Mouse (Mus musculus): ENCODE data around the gene Sema3e.

DNA sequence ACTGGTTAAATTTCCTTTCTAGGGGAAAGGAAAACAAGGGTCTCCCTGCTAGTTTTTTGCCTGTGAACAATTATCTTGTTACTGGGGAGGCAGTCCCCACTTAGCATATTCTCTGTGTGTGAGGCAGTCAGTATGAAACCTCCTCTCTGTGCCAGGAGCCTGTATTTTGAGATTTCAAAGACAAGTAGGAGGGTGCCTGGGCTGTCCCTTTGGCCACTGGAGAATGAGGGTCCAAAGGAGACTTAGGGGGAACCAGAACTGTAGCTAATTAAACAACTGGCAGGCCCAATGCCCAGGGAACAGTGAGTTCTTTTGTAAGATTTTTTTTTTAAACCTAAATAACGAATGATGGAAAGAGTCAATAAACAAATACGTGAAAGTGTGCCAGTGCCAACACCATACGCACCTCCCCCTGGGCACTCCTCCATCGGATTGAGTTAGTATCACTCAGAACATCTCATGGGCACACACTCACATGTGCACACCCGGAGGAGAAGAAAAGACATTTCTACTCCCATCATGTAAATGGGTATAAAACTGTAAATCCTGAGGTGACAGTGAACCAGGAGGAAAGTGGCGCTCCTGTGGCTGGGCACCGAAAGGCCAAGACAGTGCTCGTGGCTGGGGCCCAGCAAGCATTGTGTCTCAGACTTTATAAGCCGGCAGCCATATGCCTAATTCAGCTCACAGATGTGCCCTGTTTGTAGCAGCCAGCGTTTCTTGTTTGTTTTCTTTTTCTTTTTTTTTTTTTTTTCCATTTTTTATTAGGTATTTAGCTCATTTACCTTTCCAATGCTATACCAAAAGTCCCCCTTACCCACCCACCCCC lies 148.5 kb downstream of the Sema3e start:
- TF ChIP-seq CTCF (IDR thresholded peaks at IDR 0.05; ENCODE audit: low read depth) (no peak), EP300 (IDR thresholded peaks at IDR 0.05; ENCODE audit: low read depth) (no peak)

Measured in liver, embryonic 14.5 days (tissue).